Mouse (Mus musculus) liver, embryonic 13.5 days (tissue): ENCODE measurements around the gene Rdx. TPM values are rescaled to one million over a fixed set of nuclear protein-coding genes. Genes with fewer than 3 reads are reported as not detected.

Experiments used
- ATAC-seq: fragments of 200-750 bp; cut with Nextera tagmentation; 2 replicates; pipeline ENCODE4 v1.8.0; 2017; ENCODE audit warnings: low read depth, mild to moderate bottlenecking, moderate number of reproducible peaks, moderate library complexity
- DNase-seq: peaks from one replicate; pipeline ENCODE4 v3.0.0; 2022
- H3K27ac ChIP-seq: fragments of 300-500 bp; sonication (generic); 2 replicates; pipeline ENCODE4 v1.5.1; 2015; ENCODE audit warnings: moderate library complexity, mild to moderate bottlenecking, inconsistent platforms
- H3K27me3 ChIP-seq: fragments of 300-500 bp; sonication (generic); 2 replicates; pipeline ENCODE4 v1.6.1; 2015; ENCODE audit warnings: mild to moderate bottlenecking, inconsistent platforms
- H3K36me3 ChIP-seq: fragments of 300-500 bp; sonication (generic); 2 replicates; pipeline ENCODE4 v1.6.1; 2015; ENCODE audit warnings: mild to moderate bottlenecking, inconsistent platforms
- H3K4me1 ChIP-seq: fragments of 300-500 bp; sonication (generic); replicated peaks from 2 replicates; pipeline ENCODE4 v1.6.1; 2015; ENCODE audit warnings: inconsistent platforms
- H3K4me2 ChIP-seq: fragments of 300-500 bp; sonication (generic); 2 replicates; pipeline ENCODE4 v1.6.1; 2015; ENCODE audit warnings: inconsistent platforms, mild to moderate bottlenecking, moderate library complexity
- H3K4me3 ChIP-seq: fragments of 300-500 bp; sonication (generic); replicated peaks from 2 replicates; pipeline ENCODE4 v1.5.1; 2015; ENCODE audit warnings: mild to moderate bottlenecking, inconsistent platforms
- H3K9ac ChIP-seq: fragments of 300-500 bp; sonication (generic); 2 replicates; pipeline ENCODE4 v1.6.1; 2015; ENCODE audit warnings: mild to moderate bottlenecking, inconsistent platforms
- H3K9me3 ChIP-seq: fragments of 300-500 bp; sonication (generic); replicated peaks from 2 replicates; pipeline ENCODE4 v1.6.1; 2016; ENCODE audit warnings: inconsistent platforms
- WGBS: fragments of 180-500 bp; shearing (Covaris S2); methylation state at CpG from one replicate; pipeline ENCODE4 v1.1.7; 2015; ENCODE audit not compliant: insufficient replicate concordance; 5-methylcytosine and 5-hydroxymethylcytosine counted together
- polyA plus RNA-seq: library from polyadenylated mRNA; unstranded; fragments of >200 nt; fragmentation: Nextera tagmentation; extraction: Ambion mirVana; gene quantifications from 2 replicates; pipeline ENCODE4 v1.2.1, GENCODE M21; 2015

Rdx gene
- polyA plus RNA-seq, 1 experiment from 2014 or later = 74.7 TPM

GRCm38 (mm10) chr9:52028521-52029405, 18.2 kb upstream of the Rdx start:
- DNase-seq = no peak
- Histone ChIP-seq H3K4me2 (no peak overlapping the region), H3K9me3 (no peaks in the 10 kb centered on the region), H3K36me3 (no peaks in the 10 kb centered on the region), H3K4me3 (no peak overlapping the region), H3K9ac (no peak overlapping the region), H3K27ac (no peak overlapping the region), H3K4me1 (peaks cover 6% of the 10 kb centered on the region; the same call in 1 of the 2 replicates), H3K27me3 (no peaks in the 10 kb centered on the region)
- no peak for ATAC-seq
- WGBS = 42% methylated on average over 9 of the region's 9 CpGs

DNA sequence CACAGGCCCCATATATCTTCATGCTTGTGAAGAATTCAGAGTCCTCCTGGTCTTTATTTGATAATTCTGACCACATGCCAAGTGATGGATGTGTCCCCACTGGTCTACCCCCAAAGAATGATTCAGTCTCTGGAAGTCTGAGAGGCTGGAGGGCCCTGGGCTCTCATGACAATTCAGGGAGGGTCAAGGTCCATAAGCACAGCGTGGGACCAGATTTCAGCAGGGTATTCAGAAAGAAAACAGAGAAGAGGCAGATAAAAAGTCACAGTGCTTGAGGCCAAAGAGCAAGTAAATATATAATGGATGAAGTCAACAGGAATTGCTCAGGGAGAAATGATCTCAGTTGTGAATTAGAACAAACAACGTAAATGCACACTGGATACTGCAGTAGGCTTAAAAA, 15.5 kb upstream of the Rdx start:
- Histone ChIP-seq H3K27me3 (no peaks in the 10 kb centered on the region), H3K27ac (no peak overlapping the region), H3K4me1 (peaks cover 6% of the 10 kb centered on the region; the same call in 1 of the 2 replicates), H3K36me3 (no peaks in the 10 kb centered on the region), H3K9ac (no peak overlapping the region), H3K4me2 (no peak overlapping the region), H3K9me3 (no peaks in the 10 kb centered on the region), H3K4me3 (no peak overlapping the region)
- DNase-seq (no peak), ATAC-seq (peak; percentile 43; the same call in 1 of the 2 replicates)
- WGBS = 55% methylated on average over 2 of the region's 2 CpGs

DNA sequence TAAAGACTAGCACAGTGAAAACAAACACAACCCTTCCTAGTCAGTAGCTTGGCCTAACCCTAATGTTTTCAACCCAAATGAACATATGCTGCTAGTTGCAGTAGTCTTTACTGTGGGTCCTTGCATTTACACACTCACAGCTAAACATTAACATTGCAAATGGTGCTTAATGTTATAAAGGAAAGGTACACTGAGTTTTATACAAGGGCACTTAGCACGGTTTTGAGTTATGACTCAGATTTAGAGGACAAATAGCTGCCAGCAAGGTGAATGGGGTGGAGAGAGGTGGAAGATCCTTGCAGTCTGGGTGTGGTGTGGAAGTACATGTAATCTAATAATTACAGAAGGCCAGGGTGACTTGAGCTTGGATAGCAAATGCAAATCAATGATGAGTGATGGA, 9.5 kb upstream of the Rdx start:
- no peak overlapping the region for H3K4me2 ChIP-seq
- DNase-seq (no peak), ATAC-seq (no peak)
- H3K9me3 ChIP-seq = no peaks in the 10 kb centered on the region
- no peaks in the 10 kb centered on the region for H3K36me3 ChIP-seq
- H3K9ac ChIP-seq = no peak overlapping the region
- no peak overlapping the region for H3K27ac ChIP-seq
- WGBS = 66% methylated on average over 1 of the region's 1 CpGs
- H3K4me1 ChIP-seq = no peaks in the 10 kb centered on the region
- H3K27me3 ChIP-seq = no peaks in the 10 kb centered on the region
- H3K4me3 ChIP-seq = no peak overlapping the region

- H3K4me3 ChIP-seq = no peak overlapping the region
- H3K9ac ChIP-seq = no peak overlapping the region
- H3K36me3 ChIP-seq = no peaks in the 10 kb centered on the region
- no peak overlapping the region for H3K27ac ChIP-seq
- DNase-seq (no peak), ATAC-seq (no peak)
- H3K4me1 ChIP-seq = peaks cover 3% of the 10 kb centered on the region; the same call in 1 of the 2 replicates
- no peaks in the 10 kb centered on the region for H3K9me3 ChIP-seq
- H3K4me2 ChIP-seq = no peak overlapping the region
- H3K27me3 ChIP-seq = no peaks in the 10 kb centered on the region
- 65% methylated on average over 2 of the region's 2 CpGs for WGBS
These were observed 5.3 kb upstream of the Rdx start for GRCm38 (mm10) chr9:52041657-52042056.

DNA sequence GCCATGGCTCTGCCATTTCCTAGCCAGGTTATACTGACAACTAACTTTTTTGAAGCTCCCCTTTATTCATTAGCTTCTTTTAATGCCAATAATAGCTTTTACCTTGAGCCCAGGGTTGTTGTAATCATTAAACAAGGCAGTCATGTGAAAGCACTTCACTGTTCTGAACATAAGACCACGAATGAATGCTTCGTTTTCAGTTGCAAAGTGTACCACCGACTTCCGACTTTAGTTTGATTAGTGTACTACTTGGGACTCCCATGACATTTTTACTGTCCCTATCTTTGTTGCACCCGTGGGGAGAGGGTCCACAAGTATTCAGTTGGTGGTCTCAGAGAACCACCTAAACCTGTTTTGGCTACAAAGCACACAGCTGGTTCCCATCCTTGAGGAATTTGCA, 287 bp upstream of the Rdx start:
- H3K36me3 ChIP-seq = no peaks in the 10 kb centered on the region
- H3K27ac ChIP-seq = peak overlapping the region; percentile 89
- no peak for DNase-seq
- no peaks in the 10 kb centered on the region for H3K9me3 ChIP-seq
- WGBS = 39% methylated on average over 5 of the region's 5 CpGs
- H3K4me1 ChIP-seq = peaks cover 36% of the 10 kb centered on the region
- H3K27me3 ChIP-seq = no peaks in the 10 kb centered on the region
- H3K4me3 ChIP-seq = peak overlapping the region; percentile 95; the same call in 1 of the 2 replicates
- peak overlapping the region; percentile 89 for H3K4me2 ChIP-seq
- peak overlapping the region; percentile 97; the same call in 1 of the 2 replicates for H3K9ac ChIP-seq
- ATAC-seq = no peak

GRCm38 (mm10) chr9:52047821-52048649, 1.1 kb downstream of the Rdx start:
- ATAC-seq (peak; percentile 86), DNase-seq (peak; percentile 65)
- Histone ChIP-seq H3K4me2 (peak overlapping the region; percentile 89), H3K9ac (peak overlapping the region; percentile 97), H3K9me3 (no peaks in the 10 kb centered on the region), H3K4me1 (peaks cover 44% of the 10 kb centered on the region), H3K4me3 (peak overlapping the region; percentile 95), H3K36me3 (no peaks in the 10 kb centered on the region), H3K27ac (peak overlapping the region; percentile 89), H3K27me3 (no peaks in the 10 kb centered on the region)
- under 1% methylated on average over 105 of the region's 118 CpGs for WGBS

DNA sequence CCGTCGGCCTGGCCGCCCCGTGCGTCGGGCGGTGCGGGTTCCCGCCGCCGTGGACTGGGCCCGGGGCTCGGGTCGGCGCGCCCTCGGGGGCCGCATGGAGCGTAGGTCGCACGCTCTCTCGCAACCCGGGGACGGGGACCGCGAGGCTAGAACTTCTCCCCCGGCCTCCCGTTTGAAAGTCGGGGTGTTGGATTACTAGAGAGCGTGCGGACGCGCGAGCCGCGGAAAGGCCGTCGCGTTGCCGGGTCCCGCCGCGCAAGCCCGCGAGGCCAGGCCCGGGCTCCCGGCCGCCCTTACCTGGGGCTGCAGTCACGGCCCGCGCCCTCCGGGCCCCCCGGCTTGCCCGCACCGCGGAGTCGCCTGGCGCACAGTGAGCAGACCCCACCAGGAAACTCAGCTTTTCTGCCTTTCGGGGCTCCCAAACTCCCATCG, 1.7 kb downstream of the Rdx start:
- peaks cover 47% of the 10 kb centered on the region for H3K4me1 ChIP-seq
- WGBS = under 1% methylated on average over 60 of the region's 60 CpGs

GRCm38 (mm10) chr9:52049605-52050004, 2.6 kb downstream of the Rdx start:
- Histone ChIP-seq H3K4me2 (peak overlapping the region; percentile 89), H3K9me3 (no peaks in the 10 kb centered on the region), H3K4me3 (peak overlapping the region; percentile 95), H3K4me1 (peaks cover 47% of the 10 kb centered on the region), H3K27ac (0 out of 2 replicates have a peak overlapping the region, but pooled peaks have one; percentile 25), H3K9ac (peak overlapping the region; percentile 97), H3K36me3 (no peaks in the 10 kb centered on the region), H3K27me3 (no peaks in the 10 kb centered on the region)
- ATAC-seq (no peak), DNase-seq (no peak)
- 2% methylated on average over 3 of the region's 3 CpGs for WGBS

More for the DNA sequence above, 1.7 kb downstream of the Rdx start:
- ATAC-seq (peak; percentile 64), DNase-seq (peak; percentile 44)
- Histone ChIP-seq H3K9me3 (no peaks in the 10 kb centered on the region), H3K27me3 (no peaks in the 10 kb centered on the region), H3K4me2 (peak overlapping the region; percentile 89), H3K4me3 (peak overlapping the region; percentile 95), H3K9ac (peak overlapping the region; percentile 97), H3K27ac (peak overlapping the region; percentile 89), H3K36me3 (no peaks in the 10 kb centered on the region)

- Histone ChIP-seq H3K4me3 (peak overlapping the region; percentile 95), H3K27me3 (no peaks in the 10 kb centered on the region), H3K4me1 (peaks cover 53% of the 10 kb centered on the region), H3K4me2 (peak overlapping the region; percentile 89), H3K36me3 (no peaks in the 10 kb centered on the region), H3K9ac (peak overlapping the region; percentile 97), H3K9me3 (no peaks in the 10 kb centered on the region), H3K27ac (no peak overlapping the region)
- WGBS = 29% methylated on average over 2 of the region's 2 CpGs
- ATAC-seq = no peak
- DNase-seq = no peak
These were observed 3.4 kb downstream of the Rdx start for GRCm38 (mm10) chr9:52050361-52050760.

- no peak overlapping the region for H3K9ac ChIP-seq
- H3K36me3 ChIP-seq = no peaks in the 10 kb centered on the region
- H3K4me1 ChIP-seq = peaks cover 50% of the 10 kb centered on the region
- DNase-seq = no peak
- WGBS = 79% methylated on average over 1 of the region's 1 CpGs
- H3K27ac ChIP-seq = no peak overlapping the region; the same call in 1 of the 2 replicates
- H3K4me3 ChIP-seq = no peak overlapping the region
- H3K9me3 ChIP-seq = no peaks in the 10 kb centered on the region
- no peaks in the 10 kb centered on the region for H3K27me3 ChIP-seq
- no peak overlapping the region for H3K4me2 ChIP-seq
- ATAC-seq = no peak
These were observed 5.2 kb downstream of the Rdx start for GRCm38 (mm10) chr9:52052221-52052620.

- H3K9ac ChIP-seq = no peak overlapping the region
- no peaks in the 10 kb centered on the region for H3K36me3 ChIP-seq
- no peak overlapping the region for H3K4me2 ChIP-seq
- H3K27me3 ChIP-seq = no peaks in the 10 kb centered on the region
- no peak for ATAC-seq
- no peaks in the 10 kb centered on the region for H3K9me3 ChIP-seq
- peaks cover 46% of the 10 kb centered on the region for H3K4me1 ChIP-seq
- no peak overlapping the region for H3K27ac ChIP-seq
- WGBS = 39% methylated on average over 3 of the region's 3 CpGs
- H3K4me3 ChIP-seq = no peak overlapping the region
- no peak for DNase-seq
These were observed 8.3 kb downstream of the Rdx start for GRCm38 (mm10) chr9:52055313-52055712.
